Mouse (Mus musculus): ENCODE measurements around the gene Nav3.

GRCm38 (mm10) chr10:109864708-109865107 is 591.3 kb downstream of the Nav3 start:
- TF ChIP-seq CTCF (IDR thresholded peaks at IDR 0.05; ENCODE audit: extremely low read depth, insufficient read length, insufficient replicate concordance, low read depth, low read length) = no peak
- no peak for TF ChIP-seq POLR2A (IDR thresholded peaks at IDR 0.05; ENCODE audit: low read depth, low read length)
